Mouse (Mus musculus) left cerebral cortex, adult 2 months (tissue): ENCODE measurements around the gene Fkbp6. TPM values are rescaled to one million over a fixed set of nuclear protein-coding genes. Genes with fewer than 3 reads are reported as not detected.
A peak's percentile ranks its signal among the peaks of the same experiment; 100 is the strongest.
"Not testable (repeated sequence)": the region's sequence is repeated elsewhere in the genome, so short reads cannot be mapped to it uniquely, and the experiment has no call there.

Source experiments
- DNase-seq, 2 experiments: peaks; one replicate each; pipeline ENCODE4 v3.0.0; 2021 to 2022; ENCODE audit warnings: low spot score in 2 of 2, mixed read lengths in 1 of 2; ENCODE audit errors: extremely low spot score in 1 of 2
- H3K27ac ChIP-seq: fragments of 200-600 bp; 2 replicates; pipeline ENCODE4 v1.8.1; 2022
- H3K4me3 ChIP-seq: fragments of 200-600 bp; 2 replicates; pipeline ENCODE4 v1.8.1; 2022
- CTCF ChIP-seq: fragments of 200-600 bp; IDR thresholded peaks from 2 replicates; pipeline ENCODE4 v1.8.1; 2022; ENCODE audit warnings: antibody characterized with exemption, mild to moderate bottlenecking, moderate library complexity
- intact Hi-C: fragments of 180-260 bp; cut with DNase I; formaldehyde crosslinking; loops from one replicate; pipeline ENCODE4 v1.15.1; 2025
- total RNA-seq, 2 experiments: library from RNA; stranded (reverse); gene quantifications; 2 replicates each; pipeline ENCODE4 v1.2.3; 2021

Gene Fkbp6
- total RNA-seq, 2 experiments from 2014 or later, result 0.44 TPM; not detected in 1

DNA sequence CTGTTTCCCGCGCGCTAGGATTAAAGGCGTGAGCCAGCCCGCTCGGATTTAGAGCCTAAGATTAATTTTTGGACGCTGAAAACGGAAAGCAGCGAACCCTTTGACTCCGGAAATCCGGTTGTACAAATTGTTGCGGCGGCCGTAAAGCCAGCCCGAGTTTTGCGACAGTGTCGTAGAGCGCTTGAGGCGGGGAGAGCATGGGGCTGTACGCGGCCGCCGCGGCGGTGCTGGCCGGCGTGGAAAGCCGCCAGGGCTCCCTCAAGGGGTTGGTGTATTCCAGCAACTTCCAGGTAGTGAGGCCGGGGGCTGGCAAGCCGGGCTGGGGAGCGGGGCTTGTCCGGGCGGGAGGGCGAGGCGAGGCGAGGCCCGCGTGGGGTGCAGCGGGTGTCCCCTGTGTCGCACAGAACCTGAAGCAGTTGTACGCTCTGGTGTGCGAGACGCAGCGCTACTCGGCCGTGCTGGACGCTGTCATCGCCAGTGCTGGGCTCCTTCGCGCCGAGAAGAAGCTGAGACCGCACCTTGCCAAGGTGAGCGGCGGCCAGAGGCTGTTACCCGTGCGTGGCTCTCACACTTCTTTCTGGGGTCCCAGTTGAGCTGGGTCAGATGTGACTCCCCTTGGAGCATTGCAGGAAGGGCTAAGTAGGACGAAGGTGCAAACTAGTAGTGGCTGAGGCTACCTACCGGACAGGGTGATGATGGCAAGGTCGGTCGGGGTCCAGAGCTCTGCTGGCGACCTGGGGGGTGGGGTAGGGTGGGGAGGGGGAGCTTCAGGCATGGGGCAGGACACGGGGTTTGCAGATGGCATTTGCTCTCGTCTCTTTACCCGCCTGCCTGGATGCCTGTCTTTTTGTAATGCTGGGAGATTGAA, 20.2 kb upstream of the Fkbp6 start, which contains the start of gene Nsun5:
Nsun5 (plus strand) TSS at position 167 of the 868 bp plus-strand sequence.
- H3K4me3 ChIP-seq, result peak within 1 kb of the TSS; percentile 81
- TF ChIP-seq CTCF, result no peak
- intact Hi-C loops, result no loop called here
- peak within 1 kb of the TSS; percentile 91 for H3K27ac ChIP-seq
- DNase-seq, result peak; percentile 94 to 97

DNA sequence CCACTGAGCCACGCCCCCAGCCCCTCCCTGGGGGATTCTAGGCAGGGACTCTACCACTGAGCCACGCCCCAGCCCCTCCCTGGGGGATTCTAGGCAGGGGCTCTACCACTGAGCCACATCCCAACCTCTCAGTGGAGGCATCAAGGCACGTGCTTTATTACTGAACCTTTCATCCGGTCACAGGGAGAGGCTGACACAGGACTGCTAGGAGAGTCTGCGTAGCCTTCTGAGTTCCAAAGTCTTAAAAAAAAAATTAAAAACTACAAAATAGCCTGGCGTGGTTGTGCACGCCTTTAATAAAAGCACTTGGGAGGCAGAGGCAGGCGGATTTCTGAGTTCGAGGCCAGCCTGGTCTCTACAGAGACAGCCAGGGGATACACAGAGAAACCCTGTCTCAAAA, 19.4 kb upstream of the Fkbp6 start:
- intact Hi-C loops, H3K27ac ChIP-seq, DNase-seq: not testable (repeated sequence)
- peak overlapping the region; percentile 81 for H3K4me3 ChIP-seq

DNA sequence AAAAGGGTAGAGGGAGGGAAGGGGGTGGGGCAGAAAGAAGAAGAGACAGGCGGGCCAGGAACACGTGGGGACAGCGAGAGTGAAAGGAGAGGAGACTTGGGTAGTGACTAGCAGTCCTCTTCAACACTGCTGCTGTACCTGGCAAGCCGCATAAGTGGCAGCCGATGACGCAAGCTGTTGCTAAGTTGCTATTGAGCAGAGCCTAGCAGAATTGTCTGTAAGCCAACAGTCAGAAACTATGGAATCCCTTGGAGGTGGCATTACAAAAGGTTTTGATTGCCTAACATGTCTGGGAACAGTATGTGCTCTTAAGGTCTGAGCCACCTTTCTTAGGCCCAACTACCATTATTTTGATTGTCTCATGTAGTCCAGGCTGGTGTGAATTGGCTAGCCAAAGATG, 18.5 kb upstream of the Fkbp6 start:
- Histone ChIP-seq H3K4me3 (no peak overlapping the region), H3K27ac (no peak overlapping the region)
- intact Hi-C loops, result no loop called here
- TF ChIP-seq CTCF, result no peak
- DNase-seq, result no peak

DNA sequence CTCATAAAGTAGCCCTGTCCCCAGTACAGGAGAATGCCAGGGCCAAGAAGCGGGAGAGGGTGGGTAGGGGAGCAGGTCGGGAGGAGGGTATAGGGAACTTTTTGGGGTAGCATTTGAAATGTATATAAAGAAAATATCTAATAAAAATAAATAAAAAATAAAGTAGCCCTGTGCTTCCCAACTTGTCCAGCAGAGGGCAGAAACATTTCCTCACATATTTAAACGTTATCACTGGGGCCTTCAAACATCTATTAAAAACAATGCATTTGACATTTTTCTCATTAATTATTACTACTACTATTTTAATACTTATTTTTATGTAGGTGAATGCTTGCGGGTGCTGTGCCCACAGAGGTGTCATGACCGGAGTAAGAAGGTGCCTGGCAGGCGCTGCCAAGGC, 18.0 kb upstream of the Fkbp6 start:
- Histone ChIP-seq H3K27ac (no peak overlapping the region), H3K4me3 (no peak overlapping the region)
- intact Hi-C loops, result no loop called here
- no peak for DNase-seq
- peak; percentile 77 for TF ChIP-seq CTCF

DNA sequence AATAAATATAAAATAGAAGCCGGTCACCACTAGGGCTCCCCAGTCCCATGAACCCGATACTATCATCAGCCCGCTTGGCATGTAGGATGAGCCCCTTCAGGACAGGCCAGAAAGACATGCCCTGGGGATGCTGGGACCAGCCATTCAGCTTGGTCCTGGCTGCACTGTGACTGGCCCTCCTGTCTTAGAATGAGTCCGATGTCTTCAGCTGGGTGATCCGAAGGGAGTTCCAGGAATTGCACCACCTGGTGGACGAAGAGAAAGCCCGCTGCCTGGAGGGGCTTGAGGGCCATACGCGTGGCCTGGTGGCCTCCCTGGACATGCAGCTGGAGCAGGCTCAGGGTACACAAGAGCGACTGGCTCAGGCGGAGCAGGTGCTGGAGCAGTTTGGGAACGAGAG, 13.7 kb upstream of the Fkbp6 start:
- peak; percentile 55 for TF ChIP-seq CTCF
- H3K4me3 ChIP-seq, result no peak overlapping the region
- no peak overlapping the region for H3K27ac ChIP-seq
- intact Hi-C loops, result loop anchor here (5.0 kb wide), 1 partner anchor 246 kb away; no protein-coding TSS in a partner anchor
- DNase-seq, result no peak

DNA sequence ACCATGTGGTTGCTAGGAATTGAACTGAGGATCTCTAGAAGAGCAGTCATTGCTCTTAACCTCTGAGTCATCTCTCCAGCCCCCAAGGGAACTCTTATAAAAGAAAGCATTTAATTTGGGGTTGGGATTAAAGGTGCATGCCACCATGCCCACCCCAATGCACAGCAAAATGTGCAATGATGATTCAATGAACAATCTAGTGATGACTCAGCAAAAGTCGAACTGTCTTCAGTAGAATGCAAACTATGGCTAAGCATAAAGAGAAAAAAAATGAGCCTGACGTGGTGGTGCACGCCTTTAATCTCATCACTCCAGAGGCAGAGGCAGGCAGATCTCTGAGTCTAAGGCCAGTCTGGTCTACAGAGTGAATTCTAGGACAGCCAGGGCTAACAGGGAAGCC, 12.7 kb upstream of the Fkbp6 start:
- H3K4me3 ChIP-seq, result no peak overlapping the region
- no peak overlapping the region for H3K27ac ChIP-seq
- no peak for DNase-seq
- intact Hi-C loops, result loop anchor here (5.0 kb wide), 1 partner anchor 245 kb away; no protein-coding TSS in a partner anchor
- TF ChIP-seq CTCF, result no peak

DNA sequence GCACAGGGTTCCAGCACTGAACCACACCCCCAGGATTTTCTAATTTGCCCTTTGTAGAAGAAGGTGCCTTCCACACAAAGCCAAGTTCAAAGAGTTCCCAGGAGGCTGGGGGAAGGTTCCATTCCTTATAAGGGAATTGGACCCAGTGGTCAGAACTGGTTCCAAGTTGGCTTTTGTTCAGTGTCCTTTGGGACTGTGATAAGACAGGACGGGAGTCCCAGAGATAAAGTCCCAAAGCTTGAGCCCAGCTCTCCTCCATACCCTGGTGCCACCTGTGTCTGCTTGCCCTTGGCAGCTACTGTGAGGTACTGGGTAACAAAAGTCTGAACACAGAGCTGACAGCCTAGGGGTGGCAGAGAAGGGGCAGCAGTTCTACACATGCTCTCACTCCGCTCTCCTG, 9.9 kb upstream of the Fkbp6 start:
- intact Hi-C loops, result loop anchor here (5.0 kb wide), 1 partner anchor 242 kb away; no protein-coding TSS in a partner anchor
- no peak for TF ChIP-seq CTCF

DNA sequence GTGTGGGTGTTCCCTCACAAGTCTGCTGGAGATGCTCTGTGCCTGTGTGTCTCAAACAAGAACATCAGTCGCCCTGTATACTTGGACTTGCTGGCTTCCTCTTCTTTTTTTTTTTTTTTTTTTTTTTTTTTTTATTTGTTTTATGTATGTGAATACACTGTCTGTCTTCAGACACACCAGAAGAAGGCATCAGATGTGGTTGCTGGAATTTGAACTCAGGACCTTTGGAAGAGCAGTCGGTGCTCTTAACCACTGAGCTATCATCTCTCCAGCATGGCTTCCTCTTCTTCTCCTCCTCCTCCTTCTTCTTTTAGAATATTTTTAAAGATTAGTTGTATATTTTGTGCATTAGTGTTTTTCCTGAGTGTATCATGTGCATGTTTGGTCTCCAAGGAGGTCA, 7.7 kb upstream of the Fkbp6 start:
- no peak for TF ChIP-seq CTCF
- peak in 1 of 2 experiments; percentile 39 for DNase-seq
- Histone ChIP-seq H3K27ac (no peak overlapping the region), H3K4me3 (no peak overlapping the region)
- intact Hi-C loops, result no loop called here

More for the DNA sequence above, 9.9 kb upstream of the Fkbp6 start:
- Histone ChIP-seq H3K4me3 (no peak overlapping the region), H3K27ac (no peak overlapping the region)
- no peak for DNase-seq

DNA sequence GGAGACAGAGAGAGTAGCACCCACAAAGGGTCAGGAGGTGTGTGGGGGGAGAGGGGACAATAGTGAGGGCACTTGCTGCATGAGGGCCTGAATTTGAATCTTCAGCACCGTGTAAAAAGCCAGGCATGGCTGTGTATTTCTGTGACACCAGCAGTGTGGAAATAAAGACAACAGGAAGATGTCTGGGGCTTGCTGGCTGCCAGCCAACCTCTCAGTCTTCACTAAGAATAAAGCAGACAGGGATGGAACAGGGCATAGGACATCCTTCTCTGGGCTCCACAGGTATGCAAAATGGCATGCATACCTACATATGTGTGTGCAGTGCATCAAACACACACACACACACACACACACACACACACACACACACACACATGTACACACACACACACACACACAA, 6.2 kb upstream of the Fkbp6 start:
- Histone ChIP-seq H3K27ac (no peak overlapping the region), H3K4me3 (no peak overlapping the region)
- no peak for TF ChIP-seq CTCF
- intact Hi-C loops, result no loop called here
- DNase-seq, result no peak

DNA sequence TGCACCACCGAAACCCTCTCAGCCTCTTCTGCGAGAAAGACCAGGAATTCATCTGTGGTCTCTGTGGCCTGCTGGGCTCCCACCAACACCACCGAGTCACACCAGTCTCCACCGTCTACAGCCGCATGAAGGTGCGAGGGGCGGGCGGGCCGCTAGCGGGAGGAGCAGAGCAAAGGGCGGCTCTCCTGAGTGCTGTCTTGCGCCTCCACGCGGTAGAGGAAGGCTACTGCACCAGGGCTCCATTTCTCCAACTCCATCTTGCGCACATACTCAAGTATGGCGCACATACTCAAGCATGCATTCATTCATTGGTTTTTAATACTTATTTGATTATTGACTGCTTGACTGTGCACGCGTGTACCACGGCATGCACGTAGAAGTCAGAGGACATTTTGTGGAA, 3.7 kb upstream of the Fkbp6 start:
- H3K27ac ChIP-seq, result no peak overlapping the region
- peak; percentile 30 for TF ChIP-seq CTCF
- intact Hi-C loops, result no loop called here
- DNase-seq, result no peak
- no peak overlapping the region for H3K4me3 ChIP-seq

DNA sequence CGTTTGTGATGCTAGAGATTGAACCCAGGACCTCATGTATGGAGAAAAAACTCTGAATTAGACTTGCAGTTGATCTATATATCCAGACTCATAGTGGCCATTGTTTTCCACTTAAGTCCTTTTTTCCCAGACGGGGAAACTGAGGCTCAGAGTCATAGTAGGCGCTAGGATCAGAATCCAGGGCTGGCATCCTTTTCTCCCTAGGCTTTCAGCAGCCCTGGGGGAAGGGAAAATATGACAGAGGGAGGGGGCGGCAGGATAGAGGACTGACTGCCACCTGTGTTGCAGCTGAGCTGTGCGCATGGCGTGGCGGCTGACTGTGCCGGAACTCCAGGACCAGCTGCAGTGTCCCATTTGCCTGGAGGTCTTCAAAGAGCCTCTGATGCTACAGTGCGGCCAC, 3.2 kb upstream of the Fkbp6 start, which contains the start of gene Trim50:
Trim50 (plus strand) TSS at position 301 of the 400 bp plus-strand sequence.
- no peak for TF ChIP-seq CTCF
- no peak within 1 kb of the TSS for H3K4me3 ChIP-seq
- no peak within 1 kb of the TSS for H3K27ac ChIP-seq
- DNase-seq, result no peak
- intact Hi-C loops, result no loop called here

DNA sequence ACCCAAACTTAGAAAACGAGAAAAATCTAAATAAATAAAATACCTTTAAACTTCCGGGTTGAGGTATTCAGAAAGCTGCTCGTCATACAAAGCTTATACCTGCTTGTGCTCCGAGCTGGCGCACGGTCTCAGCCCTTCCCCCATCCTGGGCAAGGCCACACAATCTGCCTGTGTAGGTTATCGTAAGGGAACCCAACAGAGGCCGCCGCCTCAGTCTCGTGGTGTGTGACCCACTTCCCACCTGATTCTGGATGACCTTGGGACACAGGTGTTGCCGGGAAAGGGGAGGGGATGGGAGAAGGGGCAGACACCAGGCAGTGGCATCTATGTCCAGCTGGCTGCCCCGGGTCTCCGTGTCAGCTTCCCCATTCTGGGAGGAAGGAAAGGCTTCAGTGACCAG, 1.8 kb upstream of the Fkbp6 start:
- Histone ChIP-seq H3K27ac (no peak overlapping the region), H3K4me3 (no peak overlapping the region)
- no peak for TF ChIP-seq CTCF
- no peak for DNase-seq
- intact Hi-C loops, result no loop called here
